Mouse (Mus musculus): ENCODE data around the gene Gm20737. TPM values are rescaled to one million over a fixed set of nuclear protein-coding genes. Genes with fewer than 3 reads are reported as not detected.
"Not testable (repeated sequence)": the region's sequence is repeated elsewhere in the genome, so short reads cannot be mapped to it uniquely, and the experiment has no call there.

The Gm20737 gene
- not detected in 2 replicates for polyA plus RNA-seq (2015; fragmentation: Nextera tagmentation; extraction: Ambion mirVana)

- H3K9ac ChIP-seq (ENCODE audit: low read length); H3K36me3 ChIP-seq (ENCODE audit: control insufficient read depth, insufficient read depth); H3K4me2 ChIP-seq (ENCODE audit: low read depth, low read length); H3K4me1 ChIP-seq (ENCODE audit: control insufficient read depth, insufficient read depth, low read length); H3K4me3 ChIP-seq (ENCODE audit: low read length); H3K27ac ChIP-seq (ENCODE audit: low read length); H3K27me3 ChIP-seq (ENCODE audit: control insufficient read depth, insufficient read depth, low read length); H3K9me3 ChIP-seq (replicated peaks; ENCODE audit: control insufficient read depth, low read length); ATAC-seq (replicated peaks; ENCODE audit: extremely low read depth, insufficient read depth, low FRiP score): not testable (repeated sequence)
These were observed at the start of gene Gm20737 for GRCm38 (mm10) chrY:10535942-10536341. Gm20737 (minus strand) TSS chrY:10536042.

GRCm38 (mm10) chrY:10553153-10553552 lies 17.3 kb upstream of the Gm20737 start, which contains the start of gene Gm21775:
Gm21775 (plus strand) TSS chrY:10553453.
- not testable (repeated sequence) for H3K36me3 ChIP-seq (ENCODE audit: control insufficient read depth, insufficient read depth); H3K4me1 ChIP-seq (ENCODE audit: control insufficient read depth, insufficient read depth, low read length); H3K9ac ChIP-seq (ENCODE audit: low read length); H3K9me3 ChIP-seq (replicated peaks; ENCODE audit: control insufficient read depth, low read length); H3K27ac ChIP-seq (ENCODE audit: low read length); H3K4me2 ChIP-seq (ENCODE audit: low read depth, low read length); H3K4me3 ChIP-seq (ENCODE audit: low read length); H3K27me3 ChIP-seq (ENCODE audit: control insufficient read depth, insufficient read depth, low read length); ATAC-seq (replicated peaks; ENCODE audit: extremely low read depth, insufficient read depth, low FRiP score)
- 63% methylated on average over 1 of the region's 5 CpGs for WGBS

Other genes with a start within 250 kb of the Gm20737 start
- gene Gm20834, start 211.5 kb downstream of the Gm20737 start, polyA plus RNA-seq (2015; fragmentation: Nextera tagmentation; extraction: Ambion mirVana): not detected in 2 replicates
- not detected in 2 replicates for gene Gm28510, start 123.3 kb downstream of the Gm20737 start, polyA plus RNA-seq (2015; fragmentation: Nextera tagmentation; extraction: Ambion mirVana)
- not detected in 2 replicates for gene Gm21775, start 17.4 kb upstream of the Gm20737 start, polyA plus RNA-seq (2015; fragmentation: Nextera tagmentation; extraction: Ambion mirVana)
- gene Gm21900, start 80.3 kb upstream of the Gm20737 start, polyA plus RNA-seq (2015; fragmentation: Nextera tagmentation; extraction: Ambion mirVana): not detected in 2 replicates
- gene Gm20777, start 216.4 kb upstream of the Gm20737 start, polyA plus RNA-seq (2015; fragmentation: Nextera tagmentation; extraction: Ambion mirVana): not detected in 2 replicates